Mouse (Mus musculus) kidney, adult 2 months (tissue): ENCODE measurements around the gene Krt15. TPM values are rescaled to one million over a fixed set of nuclear protein-coding genes. Genes with fewer than 3 reads are reported as not detected.

Source experiments
- DNase-seq: peaks from one replicate; pipeline ENCODE4 v3.0.0; 2021
- H3K27ac ChIP-seq: fragments of 200-500 bp; 2 replicates; pipeline ENCODE4 v1.5.1; 2012; ENCODE audit warnings: low read depth, low read length, control low read depth, inconsistent platforms; ENCODE audit not compliant: insufficient read depth
- H3K27me3 ChIP-seq: fragments of 200-500 bp; replicated peaks from 2 replicates; pipeline ENCODE4 v1.6.1; 2012; ENCODE audit warnings: mild to moderate bottlenecking, moderate library complexity, low read length, inconsistent platforms; ENCODE audit not compliant: control insufficient read depth, insufficient read depth
- H3K36me3 ChIP-seq: fragments of 200-500 bp; 2 replicates; pipeline ENCODE4 v1.6.1; 2012; ENCODE audit warnings: mild to moderate bottlenecking, moderate library complexity, low read length, inconsistent platforms; ENCODE audit not compliant: control insufficient read depth, insufficient read depth
- H3K4me1 ChIP-seq: fragments of 200-500 bp; 2 replicates; pipeline ENCODE4 v1.6.1; 2011; ENCODE audit warnings: low read length; ENCODE audit not compliant: control insufficient read depth, insufficient read depth
- H3K4me3 ChIP-seq: fragments of 200-500 bp; 2 replicates; pipeline ENCODE4 v1.5.1; 2011; ENCODE audit warnings: mild to moderate bottlenecking, low read depth, low read length, control low read depth; ENCODE audit not compliant: insufficient read depth
- CTCF ChIP-seq: fragments of 200-500 bp; conservative IDR thresholded peaks from 2 replicates; pipeline ENCODE4 v1.5.1; 2011; ENCODE audit warnings: low read depth, mild to moderate bottlenecking, control low read depth, low read length, moderate library complexity, mixed read lengths; ENCODE audit not compliant: insufficient read depth, insufficient read length
- POLR2A ChIP-seq: fragments of 200-500 bp; IDR thresholded peaks from one replicate; pipeline ENCODE4 v1.6.1; 2011; ENCODE audit warnings: low read depth, low read length, control low read depth
- WGBS: fragments of 180-500 bp; shearing (Covaris S2); methylation state at CpG from one replicate; pipeline ENCODE4 v1.1.7; 2018; 5-methylcytosine and 5-hydroxymethylcytosine counted together
- polyA plus RNA-seq: library from polyadenylated mRNA; depleted of rRNA; stranded (reverse); fragments of >200 nt; gene quantifications from 2 replicates; pipeline ENCODE4 v1.2.3, GENCODE M21; 2012; rRNA removed

Krt15 gene
- polyA plus RNA-seq, 1 experiment, result 3.1 TPM

GRCm38 (mm10) chr11:100097819-100098218 is 37.9 kb downstream of the Krt15 start:
- no peaks in the 10 kb centered on the region for H3K4me1 ChIP-seq
- H3K4me3 ChIP-seq, result no peak overlapping the region
- TF ChIP-seq POLR2A (no peak), CTCF (no peak)
- WGBS, result 35% methylated on average over 9 of the region's 9 CpGs
- H3K27ac ChIP-seq, result no peak overlapping the region
- H3K27me3 ChIP-seq, result no peaks in the 10 kb centered on the region
- H3K36me3 ChIP-seq, result no peaks in the 10 kb centered on the region
- DNase-seq, result no peak

GRCm38 (mm10) chr11:100096141-100096540 is 39.6 kb downstream of the Krt15 start, which contains the start of gene Krt35:
Krt35 (minus strand) TSS chr11:100096241.
- H3K27ac ChIP-seq, result no peak within 1 kb of the TSS
- no peaks in the 10 kb centered on the region for H3K36me3 ChIP-seq
- WGBS, result 70% methylated on average over 9 of the region's 9 CpGs
- DNase-seq, result no peak
- no peak within 1 kb of the TSS for H3K4me3 ChIP-seq
- no peak for TF ChIP-seq POLR2A
- no peak for TF ChIP-seq CTCF
- no peaks in the 10 kb centered on the region for H3K27me3 ChIP-seq
- H3K4me1 ChIP-seq, result no peaks in the 10 kb centered on the region

GRCm38 (mm10) chr11:100088378-100089025 is 47.2 kb downstream of the Krt15 start:
- no peak for TF ChIP-seq CTCF
- no peak for TF ChIP-seq POLR2A
- DNase-seq, result no peak
- H3K4me3 ChIP-seq, result no peak overlapping the region
- no peaks in the 10 kb centered on the region for H3K27me3 ChIP-seq
- H3K36me3 ChIP-seq, result no peaks in the 10 kb centered on the region
- WGBS, result 56% methylated on average over 7 of the region's 7 CpGs
- H3K4me1 ChIP-seq, result no peaks in the 10 kb centered on the region
- H3K27ac ChIP-seq, result no peak overlapping the region

DNA sequence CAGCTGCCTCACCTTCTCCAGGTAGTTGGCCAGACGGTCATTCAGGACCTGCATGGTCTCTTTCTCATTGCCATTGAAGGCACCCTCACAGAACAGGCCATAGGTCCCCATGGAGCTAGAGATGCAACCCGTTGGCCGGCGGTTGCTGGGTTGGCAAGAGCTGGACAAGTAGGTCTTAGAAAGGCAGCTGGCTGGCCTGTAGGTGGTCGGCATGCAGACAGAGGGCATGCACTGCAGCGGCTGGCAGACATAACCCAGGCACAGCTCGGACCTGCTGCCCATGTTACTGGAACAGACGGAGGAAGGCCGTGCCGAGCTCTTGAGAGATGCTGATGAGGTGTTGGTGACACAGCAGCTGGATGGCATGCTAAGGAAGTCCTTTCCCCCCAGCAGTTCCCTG is 47.9 kb downstream of the Krt15 start, which contains the start of gene Krt32:
Gene Krt32, minus strand, starts transcription at position 366 of the 400 bp plus-strand sequence.
- no peaks in the 10 kb centered on the region for H3K4me1 ChIP-seq
- H3K27ac ChIP-seq, result no peak within 1 kb of the TSS
- WGBS, result 93% methylated on average over 10 of the region's 10 CpGs
- no peak for TF ChIP-seq CTCF
- TF ChIP-seq POLR2A, result no peak
- H3K36me3 ChIP-seq, result no peaks in the 10 kb centered on the region
- no peaks in the 10 kb centered on the region for H3K27me3 ChIP-seq
- DNase-seq, result no peak
- H3K4me3 ChIP-seq, result no peak within 1 kb of the TSS

Other genes with a start within 250 kb of the Krt15 start
- not detected in 2 replicates for gene Krtap31-1, start 228.0 kb downstream of the Krt15 start, polyA plus RNA-seq
- not detected in 2 replicates for gene Gm11565, start 221.2 kb downstream of the Krt15 start, polyA plus RNA-seq
- gene Krtap31-2, start 199.6 kb downstream of the Krt15 start, polyA plus RNA-seq, result not detected in 2 replicates
- not detected in 2 replicates for gene Krtap9-5, start 187.5 kb downstream of the Krt15 start, polyA plus RNA-seq
- gene Krtap29-1, start 156.9 kb downstream of the Krt15 start, polyA plus RNA-seq, result not detected in 2 replicates
- not detected in 2 replicates for gene Krtap16-1, start 149.3 kb downstream of the Krt15 start, polyA plus RNA-seq
- not detected in 2 replicates for gene Krtap17-1, start 141.9 kb downstream of the Krt15 start, polyA plus RNA-seq
- gene Krt33a, start 119.7 kb downstream of the Krt15 start, polyA plus RNA-seq, result not detected in 2 replicates
- not detected in 2 replicates for gene Krt33b, start 106.1 kb downstream of the Krt15 start, polyA plus RNA-seq
- gene Krt34, start 94.4 kb downstream of the Krt15 start, polyA plus RNA-seq, result not detected in 2 replicates
- not detected in 2 replicates for gene Krt31, start 85.4 kb downstream of the Krt15 start, polyA plus RNA-seq
- not detected in 2 replicates for gene Krt32, start 47.7 kb downstream of the Krt15 start, polyA plus RNA-seq
- gene Krt35, start 39.7 kb downstream of the Krt15 start, polyA plus RNA-seq, result not detected in 2 replicates
- 0.11 TPM in 1 of 2 replicates, not detected in the other for gene Krt36, start 30.3 kb downstream of the Krt15 start, polyA plus RNA-seq
- gene Krt13, start 14.4 kb downstream of the Krt15 start, polyA plus RNA-seq, result not detected in 2 replicates
- gene Krt19, start 12.7 kb upstream of the Krt15 start, polyA plus RNA-seq, result 13.0 and 20.1 TPM in 2 replicates
- not detected in 2 replicates for gene Krt9, start 57.3 kb upstream of the Krt15 start, polyA plus RNA-seq
- 1.3 and 1.4 TPM in 2 replicates for gene Krt14, start 71.6 kb upstream of the Krt15 start, polyA plus RNA-seq
- gene Krt16, start 113.0 kb upstream of the Krt15 start, polyA plus RNA-seq, result not detected in 2 replicates
- 0.08 TPM in 1 of 2 replicates, not detected in the other for gene Krt17, start 125.1 kb upstream of the Krt15 start, polyA plus RNA-seq
- not detected in 2 replicates for gene Krt42, start 133.9 kb upstream of the Krt15 start, polyA plus RNA-seq
- 116 and 173 TPM in 2 replicates for gene Eif1, start 184.0 kb upstream of the Krt15 start, polyA plus RNA-seq
- not detected in 2 replicates for gene Gast, start 198.5 kb upstream of the Krt15 start, polyA plus RNA-seq
- gene Hap1, start 220.2 kb upstream of the Krt15 start, polyA plus RNA-seq, result 3.0 and 3.6 TPM in 2 replicates